Mouse (Mus musculus): ENCODE measurements around the gene Hmgb1.

DNA sequence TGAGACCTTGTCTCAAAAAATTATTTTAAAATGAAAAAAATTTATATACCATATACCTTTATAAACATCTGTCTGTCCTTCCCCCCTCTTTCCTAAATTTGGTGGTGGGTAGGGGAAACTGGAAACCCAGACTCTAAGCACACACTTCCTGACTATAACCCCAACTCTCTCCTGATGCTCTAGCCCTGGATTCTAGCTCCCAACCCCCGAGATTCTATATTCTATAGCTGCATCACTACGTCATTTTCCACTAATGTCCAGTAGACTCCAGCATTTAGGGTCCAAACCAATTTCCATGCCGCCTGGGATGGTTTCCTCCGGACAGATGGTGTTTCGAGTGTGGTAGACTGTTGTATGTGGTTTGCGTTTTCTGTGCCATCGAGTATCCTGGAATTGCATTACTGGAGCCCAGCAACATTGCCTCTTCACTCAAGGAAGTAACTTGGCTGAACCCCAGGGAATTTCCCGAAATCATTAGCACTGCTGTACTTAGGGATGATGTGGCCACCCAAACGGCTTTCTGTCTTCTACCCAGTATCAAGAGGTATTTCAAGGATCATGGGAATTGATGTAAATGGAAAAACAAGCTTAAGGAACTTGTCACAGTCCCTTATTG is 138.7 kb downstream of the Hmgb1 start:
- TF ChIP-seq POLR2A (IDR thresholded peaks at IDR 0.05; ENCODE audit: control insufficient read depth, low read depth, low read length): no peak
- TF ChIP-seq CTCF (IDR thresholded peaks at IDR 0.05; ENCODE audit: control insufficient read depth, insufficient read depth, insufficient replicate concordance, low read depth, low read length): no peak
